Comparison of ENCODE assay signal across 15 mouse cellular contexts in the genomic region with DNA sequence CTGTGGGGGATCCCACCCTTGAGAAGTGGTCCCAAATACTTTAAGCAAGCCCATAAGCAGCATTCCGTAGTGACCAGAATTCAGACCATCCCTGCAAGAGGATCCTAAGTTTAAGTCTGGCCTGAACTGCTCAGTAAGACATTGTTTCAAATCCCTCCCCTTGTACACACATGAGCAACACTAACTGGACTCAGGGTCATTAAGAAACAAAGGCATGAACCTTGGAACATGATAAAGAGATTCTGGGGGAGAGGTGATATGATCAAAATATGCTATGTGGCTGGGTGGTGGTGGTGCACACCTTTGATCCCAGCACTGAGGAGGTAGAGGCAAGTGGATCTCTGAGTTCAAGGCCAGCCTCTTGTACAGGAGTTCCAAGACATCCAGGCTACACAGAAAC. TPM values are rescaled to one million over a fixed set of nuclear protein-coding genes. Genes with fewer than 3 reads are reported as not detected.
"Had no signal": no experiment of that assay in that cellular context is flagged by ENCODE, and none has a peak within 500 bp of the region (broad histone marks: within the 10 kb centered on the region; RNA-seq: fewer than 3 reads in every experiment).

No protein-coding gene starts in this region.

- H3K9ac ChIP-seq: kidney, embryonic 15.5 days; limb, embryonic 13.5 days; liver, embryonic 14.5 days; liver, postnatal 0 days; lung, embryonic 14.5 days; midbrain, embryonic 12.5 days had no signal

- H3K4me2 ChIP-seq: kidney, embryonic 15.5 days; limb, embryonic 13.5 days; liver, embryonic 11.5 days; lung, embryonic 14.5 days; midbrain, embryonic 12.5 days had no signal

- H3K9me3 ChIP-seq: kidney, embryonic 15.5 days; limb, embryonic 10.5 days; limb, embryonic 13.5 days; midbrain, embryonic 12.5 days had no signal

- H3K4me3 ChIP-seq: kidney, embryonic 15.5 days; limb, embryonic 10.5 days; limb, embryonic 13.5 days; midbrain, embryonic 12.5 days had no signal

- H3K27me3 ChIP-seq: kidney, embryonic 15.5 days; limb, embryonic 13.5 days; midbrain, embryonic 12.5 days had no signal

- H3K27ac ChIP-seq: kidney, embryonic 15.5 days; limb, embryonic 10.5 days; limb, embryonic 13.5 days; liver, embryonic 14.5 days; macrophage; midbrain, embryonic 12.5 days had no signal

- ATAC-seq: liver, postnatal 0 days; lung, postnatal 0 days had no signal

- DNase-seq: kidney, adult 11 months; kidney, adult 8-10 months; kidney, postnatal 10 days; kidney, postnatal 36 days; liver, postnatal 0 days; lung, embryonic 14.5 days; thymus, postnatal 25 days had no signal

RNA-seq across cellular contexts. Expression of gene Snai1, which starts 58.5 kb away (rescaled TPM):
- polyA plus RNA-seq: macrophage had no signal
